Mouse (Mus musculus) gastrocnemius, adult 8-10 months (tissue): ENCODE data around the gene Myoz1. TPM values are rescaled to one million over a fixed set of nuclear protein-coding genes. Genes with fewer than 3 reads are reported as not detected.

Experiments
- microRNA-seq: library from miRNA; unstranded; fragments of <30 nt; microRNA quantifications from one replicate; pipeline ENCODE4 v1.2.0, GENCODE M21; 2022
- total RNA-seq, 4 experiments: library from RNA; stranded (reverse); gene quantifications; 2 replicates each; pipeline ENCODE4 v1.2.4; 2022

Myoz1 gene
- total RNA-seq, 4 experiments from 2014 or later = 3,090 to 3,449 (median 3,228) TPM

Small RNAs within 50 kb of the gene (microRNA-seq; reads per million reads assigned to microRNA genes)
- not detected for gene Mir6946

Other genes starting within 250 kb of the Myoz1 start
- under 1 TPM; 0.11 to 0.29 (median 0.21) TPM for gene Cfap70, start 204.3 kb downstream of the Myoz1 start, total RNA-seq
- 10 to 100 TPM; 50.9 to 69.9 (median 56.2) TPM for gene Anxa7, start 176.4 kb downstream of the Myoz1 start, total RNA-seq
- 100 to 1,000 TPM; 250 to 371 (median 286) TPM for gene Mss51, start 159.6 kb downstream of the Myoz1 start, total RNA-seq
- 100 to 1,000 TPM; 187 to 242 (median 207) TPM for gene Ppp3cb, start 110.0 kb downstream of the Myoz1 start, total RNA-seq
- 1 to 10 TPM; 2.4 to 6.4 (median 3.8) TPM for gene Usp54, start 15.5 kb downstream of the Myoz1 start, total RNA-seq
- 100 to 1,000 TPM; 153 to 168 (median 158) TPM for gene Synpo2l, start 11.8 kb upstream of the Myoz1 start, total RNA-seq
- 10 to 100 TPM; 64.6 to 79.3 (median 71.4) TPM for gene Sec24c, start 17.8 kb upstream of the Myoz1 start, total RNA-seq
- 1 to 10 TPM; 1.3 to 2.0 (median 1.5) TPM for gene Fut11, start 38.4 kb upstream of the Myoz1 start, total RNA-seq
- gene Chchd1, start 46.5 kb upstream of the Myoz1 start, total RNA-seq = 100 to 1,000 TPM; 122 to 140 (median 126) TPM
- gene Zswim8, start 51.0 kb upstream of the Myoz1 start, total RNA-seq = 10 to 100 TPM; 24.2 to 32.0 (median 26.4) TPM
- 1 to 10 TPM; 4.6 to 9.3 (median 6.6) TPM for gene Ndst2, start 78.0 kb upstream of the Myoz1 start, total RNA-seq
- 100 to 1,000 TPM; 187 to 196 (median 195) TPM for gene Camk2g, start 137.5 kb upstream of the Myoz1 start, total RNA-seq
- gene Plau, start 180.1 kb upstream of the Myoz1 start, total RNA-seq = 10 to 100 TPM; 13.4 to 23.7 (median 18.1) TPM